Mouse (Mus musculus): ENCODE results near the gene Zfp799.

The Zfp799 gene

GRCm38 (mm10) chr17:32808921-32809320 lies 21.1 kb downstream of the Zfp799 start:
- no peak for TF ChIP-seq GATA4 (IDR thresholded peaks at IDR 0.05; ENCODE audit: insufficient replicate concordance, low read length)

- no peak for TF ChIP-seq GATA4 (IDR thresholded peaks at IDR 0.05; ENCODE audit: insufficient replicate concordance, low read length)
These were observed 40.8 kb downstream of the Zfp799 start for GRCm38 (mm10) chr17:32789244-32789643.

GRCm38 (mm10) chr17:32788576-32788975 lies 41.5 kb downstream of the Zfp799 start:
- TF ChIP-seq GATA4 (IDR thresholded peaks at IDR 0.05; ENCODE audit: insufficient replicate concordance, low read length), result no peak

GRCm38 (mm10) chr17:32788094-32788559 lies 41.9 kb downstream of the Zfp799 start, which contains the start of gene Zfp871:
Zfp871 (minus strand) TSS chr17:32788287.
- TF ChIP-seq GATA4 (IDR thresholded peaks at IDR 0.05; ENCODE audit: insufficient replicate concordance, low read length), result no peak

- TF ChIP-seq GATA4 (IDR thresholded peaks at IDR 0.05; ENCODE audit: insufficient replicate concordance, low read length), result no peak; the same call in 1 of the 2 replicates
These were observed 42.5 kb downstream of the Zfp799 start for GRCm38 (mm10) chr17:32787436-32788093.

- no peak for TF ChIP-seq GATA4 (IDR thresholded peaks at IDR 0.05; ENCODE audit: insufficient replicate concordance, low read length)
These were observed 43.1 kb downstream of the Zfp799 start for GRCm38 (mm10) chr17:32786944-32787343.

- no peak for TF ChIP-seq GATA4 (IDR thresholded peaks at IDR 0.05; ENCODE audit: insufficient replicate concordance, low read length)
These were observed 44.4 kb downstream of the Zfp799 start for GRCm38 (mm10) chr17:32785656-32786055.

GRCm38 (mm10) chr17:32777564-32777963 lies 52.5 kb downstream of the Zfp799 start:
- no peak for TF ChIP-seq GATA4 (IDR thresholded peaks at IDR 0.05; ENCODE audit: insufficient replicate concordance, low read length)

GRCm38 (mm10) chr17:32771213-32771612 lies 58.8 kb downstream of the Zfp799 start:
- TF ChIP-seq GATA4 (IDR thresholded peaks at IDR 0.05; ENCODE audit: insufficient replicate concordance, low read length), result no peak

GRCm38 (mm10) chr17:32766422-32766821 lies 63.6 kb downstream of the Zfp799 start:
- TF ChIP-seq GATA4 (IDR thresholded peaks at IDR 0.05; ENCODE audit: insufficient replicate concordance, low read length), result no peak

Measured in liver, adult (tissue).